Mouse (Mus musculus) ES-E14 (cell line): ENCODE data around the gene Gal3st2c.

ENCODE experiments used
- HCFC1 ChIP-seq: IDR thresholded peaks from 2 replicates; pipeline ENCODE4 v1.6.1; 2012; ENCODE audit warnings: low read length, inconsistent platforms, borderline replicate concordance; ENCODE audit not compliant: insufficient read depth
- MAFK ChIP-seq: IDR thresholded peaks from 2 replicates; pipeline ENCODE4 v1.6.1; 2014; ENCODE audit warnings: mild to moderate bottlenecking, low read depth, low read length, inconsistent platforms; ENCODE audit not compliant: insufficient read depth

GRCm38 (mm10) chr1:94045559-94045958 lies 55.2 kb downstream of the Gal3st2c start:
- no peak for TF ChIP-seq MAFK
- no peak for TF ChIP-seq HCFC1
